8 mouse cellular contexts compared by ENCODE assay signal in the genomic region with DNA sequence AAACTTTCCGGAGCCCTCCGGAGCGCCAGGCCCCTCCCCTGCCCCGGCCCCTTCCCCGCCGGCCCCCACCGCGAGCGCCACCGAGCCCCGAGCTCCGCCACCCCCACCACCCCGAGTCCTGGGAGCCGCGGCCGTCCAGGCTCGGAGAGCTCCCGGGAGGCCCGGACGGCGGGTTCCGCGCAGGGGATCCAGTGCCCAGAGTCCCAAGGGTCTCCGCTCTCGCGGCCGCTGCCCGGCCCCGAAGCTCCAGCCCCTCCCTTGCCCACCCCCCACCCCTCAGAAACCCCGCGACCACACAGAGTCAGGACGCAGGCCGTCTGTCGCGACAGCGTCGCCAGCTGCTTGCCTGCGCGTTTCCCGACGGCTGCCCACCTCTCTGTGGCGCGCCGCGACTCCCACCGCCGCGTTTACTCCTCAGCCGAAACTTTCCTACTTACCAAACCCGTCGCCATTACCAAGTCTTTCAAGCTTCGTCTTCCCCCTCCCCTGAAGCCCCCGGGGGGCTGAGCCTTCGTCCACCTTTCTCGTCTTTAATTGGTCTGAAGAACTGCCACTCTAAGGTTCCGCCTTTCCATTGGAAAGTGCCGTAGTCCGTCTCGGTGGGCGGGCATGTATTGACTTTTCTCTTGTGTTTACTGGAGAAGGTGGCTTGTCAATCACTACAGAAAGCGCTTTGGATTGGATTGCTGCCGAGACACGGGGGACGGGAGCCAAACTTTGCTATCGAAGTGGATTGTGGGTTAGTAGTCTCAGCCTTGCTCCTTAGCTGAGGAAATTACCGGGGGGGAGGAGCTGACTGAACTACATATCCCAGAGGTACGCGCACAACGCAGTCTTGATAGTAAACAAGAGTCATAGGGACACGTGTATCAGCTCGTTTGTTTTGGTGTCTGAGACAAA. TPM values are rescaled to one million over a fixed set of nuclear protein-coding genes. Genes with fewer than 3 reads are reported as not detected.
DNase-seq lines count a peak whose midpoint lies in the region; ATAC-seq and TF ChIP-seq lines count a peak whose summit lies in the region.

Hbp1 (minus strand) TSS at position 777 of the 900 bp plus-strand sequence.

- H3K9me3 ChIP-seq in hindbrain, postnatal 0 days (ENCODE audit: low read length) = no peaks in the 10 kb centered on the region

- no peak for TF ChIP-seq CTCF in gastrocnemius, adult 2 months (IDR thresholded peaks at IDR 0.05)
- no peak for TF ChIP-seq CTCF in hindbrain, postnatal 0 days (IDR thresholded peaks at IDR 0.05; ENCODE audit: low read depth)
- TF ChIP-seq CTCF in left cerebral cortex, adult 2 months (IDR thresholded peaks at IDR 0.05) = no peak

- 1% methylated on average over 63 of the region's 71 CpGs for WGBS in hindbrain, postnatal 0 days

- H3K9ac ChIP-seq in hindbrain, postnatal 0 days (replicated peaks; ENCODE audit: low read length) = peak within 1 kb of the TSS; percentile 84

- H3K4me3 ChIP-seq in gastrocnemius, adult 2 months = peak within 1 kb of the TSS; percentile 93
- H3K4me3 ChIP-seq in hindbrain, postnatal 0 days (ENCODE audit: low read length) = peak within 1 kb of the TSS; percentile 98
- H3K4me3 ChIP-seq in left cerebral cortex, adult 2 months = peak within 1 kb of the TSS; percentile 84

- peak; percentile 99 for DNase-seq in ZHBTc4 (ENCODE audit: low read depth, low spot score)
- peak; percentile 100 for DNase-seq in gastrocnemius, adult 2 months
- peak; percentile 100 for DNase-seq in hindbrain, postnatal 0 days (ENCODE audit: low spot score)
- DNase-seq in left cerebral cortex, adult 2 months (ENCODE audit: extremely low spot score in 1 of 2, low spot score in 2 of 2) = peak; percentile 98
- DNase-seq in right cerebral cortex, adult 2 months (ENCODE audit: low spot score in 2 of 2) = peak; percentile 100
- DNase-seq in urinary bladder, postnatal 14 days (ENCODE audit: low spot score) = peak; percentile 99

- no peaks in the 10 kb centered on the region for H3K4me1 ChIP-seq in hindbrain, postnatal 0 days (ENCODE audit: insufficient read depth, low read length)

- no peaks in the 10 kb centered on the region for H3K36me3 ChIP-seq in hindbrain, postnatal 0 days (ENCODE audit: insufficient read depth, low read length)

- no peaks in the 10 kb centered on the region for H3K27me3 ChIP-seq in hindbrain, postnatal 0 days (ENCODE audit: insufficient read depth, low read length)

- intact Hi-C loops in gastrocnemius, adult 2 months (cut with DNase I) = loop anchor here (5.0 kb wide), 1 partner anchor 448 kb away; no protein-coding TSS in a partner anchor
- intact Hi-C loops in left cerebral cortex, adult 2 months (cut with DNase I) = loop anchor here (5.0 kb wide), 1 partner anchor 1087 kb away; no protein-coding TSS in a partner anchor

- ATAC-seq in common myeloid progenitor, adult 5-6 weeks (replicated peaks; ENCODE audit: low read depth, poor library complexity, severe bottlenecking) = peak; percentile 88
- peak; percentile 98 for ATAC-seq in hindbrain, postnatal 0 days
- ATAC-seq in megakaryocyte, adult 5-6 weeks (ENCODE audit: poor library complexity, severe bottlenecking) = peak; percentile 83

- peak within 1 kb of the TSS; percentile 77 for H3K4me2 ChIP-seq in hindbrain, postnatal 0 days (ENCODE audit: low read depth, low read length)

- H3K27ac ChIP-seq in gastrocnemius, adult 2 months = peak within 1 kb of the TSS; percentile 99
- peak within 1 kb of the TSS; percentile 98 for H3K27ac ChIP-seq in hindbrain, postnatal 0 days
- H3K27ac ChIP-seq in left cerebral cortex, adult 2 months = peak within 1 kb of the TSS; percentile 96

RNA-seq across cellular contexts. Expression of gene Hbp1, which starts in this region (rescaled TPM):
- total RNA-seq in common myeloid progenitor, adult 5-6 weeks (2017) = 62.6 and 89.9 TPM in 2 replicates
- total RNA-seq in gastrocnemius, adult 2 months (2021) = 10 to 100 TPM; 60.3 to 74.6 TPM
- total RNA-seq in hindbrain, postnatal 0 days (2014; rRNA removed) = 49.7 and 50.5 TPM in 2 replicates
- 40.3 and 41.9 TPM in 2 replicates for polyA plus RNA-seq in hindbrain, postnatal 0 days (2015; fragmentation: Nextera tagmentation; extraction: Ambion mirVana)
- total RNA-seq in left cerebral cortex, adult 2 months (2021) = 10 to 100 TPM; 21.4 to 22.1 TPM
- 80.3 and 81.1 TPM in 2 replicates for total RNA-seq in megakaryocyte, adult 5-6 weeks (2015)
- total RNA-seq in megakaryocyte, adult 5-6 weeks (2017) = 63.7 and 63.9 TPM in 2 replicates

Comparison
In these comparisons a context has a peak if more than half of its experiments do, and no peak if none do; other contexts are left out.
1. Peak in every context shown above with its lines: DNase-seq, ATAC-seq, H3K4me3 ChIP-seq and H3K27ac ChIP-seq.